Mouse (Mus musculus) CH12.LX (cell line): ENCODE data around the gene Slc7a7. TPM values are rescaled to one million over a fixed set of nuclear protein-coding genes. Genes with fewer than 3 reads are reported as not detected.
A peak's percentile ranks its signal among the peaks of the same experiment; 100 is the strongest.

Source experiments
- DNase-seq: peaks from one replicate; pipeline ENCODE4 v3.0.0-alpha.2; 2013; ENCODE audit errors: extremely low read depth
- H3K27ac ChIP-seq: 2 replicates; pipeline ENCODE4 v1.5.1; 2012; ENCODE audit warnings: low read depth, mild to moderate bottlenecking, control low read depth, moderate library complexity; ENCODE audit not compliant: insufficient read depth
- H3K27me3 ChIP-seq: replicated peaks from 2 replicates; pipeline ENCODE3; 2012; ENCODE audit warnings: inconsistent platforms
- H3K36me3 ChIP-seq, 2 experiments: replicated peaks in 1 of 2; 2 replicates each; pipeline versions ENCODE3 to v1.6.1; 2012; ENCODE audit warnings: inconsistent platforms in 1 of 2, low read length in 1 of 2, mild to moderate bottlenecking in 1 of 2, mixed read lengths in 1 of 2, moderate library complexity in 1 of 2; ENCODE audit not compliant: control insufficient read depth in 1 of 2, insufficient read depth in 1 of 2
- H3K4me1 ChIP-seq, 2 experiments: 2 replicates each; pipeline ENCODE4 v1.6.1; 2012; ENCODE audit warnings: inconsistent platforms in 1 of 2, moderate library complexity in 1 of 2; ENCODE audit not compliant: insufficient read depth in 2 of 2, control insufficient read depth in 1 of 2
- H3K4me2 ChIP-seq: 2 replicates; pipeline ENCODE4 v1.6.1; 2012; ENCODE audit warnings: low read depth, mild to moderate bottlenecking, control low read depth; ENCODE audit not compliant: poor library complexity, insufficient read depth, severe bottlenecking
- H3K4me3 ChIP-seq, 3 experiments: fragments of 150-350 bp in 1 of 3; sonication (generic) in 1 of 3; replicated peaks in 1 of 3; 2 replicates each; pipeline versions ENCODE3 to v1.5.1; 2011 to 2012; ENCODE audit warnings: low read depth in 2 of 3, low read length in 2 of 3, mild to moderate bottlenecking in 2 of 3, moderate library complexity in 2 of 3, control low read depth in 1 of 3, improper control_type of control experiment in 1 of 3, inconsistent platforms in 1 of 3, mixed read lengths in 1 of 3; ENCODE audit not compliant: poor library complexity in 1 of 3
- H3K79me2 ChIP-seq: replicated peaks from 2 replicates; pipeline ENCODE4 v1.6.1; 2012; ENCODE audit warnings: mild to moderate bottlenecking, moderate library complexity; ENCODE audit not compliant: control insufficient read depth, poor library complexity, insufficient read depth, severe bottlenecking; ENCODE audit errors: extremely low read depth
- H3K9ac ChIP-seq: 2 replicates; pipeline ENCODE4 v1.6.1; 2012; ENCODE audit warnings: low read depth, mild to moderate bottlenecking, control low read depth, moderate library complexity; ENCODE audit not compliant: insufficient read depth
- H3K9me3 ChIP-seq: replicated peaks from 2 replicates; pipeline ENCODE3; 2012; ENCODE audit warnings: low read length, inconsistent platforms, mixed read lengths
- BHLHE40 ChIP-seq: IDR thresholded peaks from 2 replicates; pipeline ENCODE4 v1.6.1; 2011; ENCODE audit warnings: mild to moderate bottlenecking, low read depth, low read length, improper control_type of control experiment
- CHD1 ChIP-seq: IDR thresholded peaks from 2 replicates; pipeline ENCODE4 v1.6.1; 2012; ENCODE audit warnings: low read depth, low read length, improper control_type of control experiment, inconsistent platforms
- CTCF ChIP-seq, 2 experiments: IDR thresholded peaks in 1 of 2; conservative IDR thresholded peaks in 1 of 2; 2 replicates each; pipeline ENCODE4 v1.5.1; 2011 to 2012; ENCODE audit warnings: low read depth in 2 of 2, low read length in 2 of 2, improper control_type of control experiment in 1 of 2, inconsistent platforms in 1 of 2, mild to moderate bottlenecking in 1 of 2, moderate library complexity in 1 of 2
- E2F4 ChIP-seq: IDR thresholded peaks from 2 replicates; pipeline ENCODE4 v1.6.1; 2011; ENCODE audit warnings: low read depth, low read length, improper control_type of control experiment; ENCODE audit not compliant: insufficient replicate concordance
- ELF1 ChIP-seq: IDR thresholded peaks from 2 replicates; pipeline ENCODE4 v1.6.1; 2014; ENCODE audit warnings: low read depth, mild to moderate bottlenecking, inconsistent platforms, low read length, improper control_type of control experiment
- GABPA ChIP-seq: IDR thresholded peaks from 2 replicates; pipeline ENCODE4 v1.6.1; 2012; ENCODE audit warnings: low read depth, low read length, improper control_type of control experiment, inconsistent platforms; ENCODE audit not compliant: insufficient replicate concordance
- HCFC1 ChIP-seq: IDR thresholded peaks from 2 replicates; pipeline ENCODE4 v1.6.1; 2012; ENCODE audit warnings: low read depth, mild to moderate bottlenecking, inconsistent platforms, low read length, improper control_type of control experiment
- IRF4 ChIP-seq: IDR thresholded peaks from 2 replicates; pipeline ENCODE4 v1.6.1; 2014; ENCODE audit warnings: low read depth, mild to moderate bottlenecking, inconsistent platforms, low read length, improper control_type of control experiment
- MAZ ChIP-seq: IDR thresholded peaks from 2 replicates; pipeline ENCODE4 v1.6.1; 2012; ENCODE audit warnings: low read depth, mild to moderate bottlenecking, inconsistent platforms, low read length, improper control_type of control experiment, moderate library complexity
- MXI1 ChIP-seq: IDR thresholded peaks from 2 replicates; pipeline ENCODE4 v1.6.1; 2011; ENCODE audit warnings: mild to moderate bottlenecking, low read depth, low read length, improper control_type of control experiment
- NELFE ChIP-seq: IDR thresholded peaks from 2 replicates; pipeline ENCODE4 v1.6.1; 2011; ENCODE audit warnings: low read depth, low read length, improper control_type of control experiment
- PAX5 ChIP-seq: IDR thresholded peaks from 2 replicates; pipeline ENCODE4 v1.6.1; 2012; ENCODE audit warnings: low read length, inconsistent platforms, mixed read lengths
- RAD21 ChIP-seq: IDR thresholded peaks from 2 replicates; pipeline ENCODE4 v1.6.1; 2011; ENCODE audit warnings: low read depth, mild to moderate bottlenecking, low read length, improper control_type of control experiment, moderate library complexity
- RCOR1 ChIP-seq: conservative IDR thresholded peaks from 2 replicates; pipeline ENCODE4 v1.6.1; 2012; ENCODE audit warnings: low read depth, mild to moderate bottlenecking, inconsistent platforms, low read length, improper control_type of control experiment
- SIN3A ChIP-seq: IDR thresholded peaks from 2 replicates; pipeline ENCODE4 v1.6.1; 2012; ENCODE audit warnings: low read length, improper control_type of control experiment, inconsistent platforms
- SMC3 ChIP-seq: IDR thresholded peaks from 2 replicates; pipeline ENCODE4 v1.6.1; 2011; ENCODE audit warnings: low read depth, low read length, improper control_type of control experiment
- UBTF ChIP-seq: IDR thresholded peaks from 2 replicates; pipeline ENCODE4 v1.6.1; 2012; ENCODE audit warnings: low read depth, mild to moderate bottlenecking, inconsistent platforms, low read length, improper control_type of control experiment, moderate library complexity
- USF1 ChIP-seq: IDR thresholded peaks from 2 replicates; pipeline ENCODE4 v1.6.1; 2014; ENCODE audit warnings: low read depth, mild to moderate bottlenecking, inconsistent platforms, low read length, improper control_type of control experiment
- ZMIZ1 ChIP-seq: IDR thresholded peaks from 2 replicates; pipeline ENCODE4 v1.6.1; 2012; ENCODE audit warnings: low read depth, mild to moderate bottlenecking, inconsistent platforms, low read length, improper control_type of control experiment
- ZNF384 ChIP-seq: IDR thresholded peaks from 2 replicates; pipeline ENCODE4 v1.6.1; 2012; ENCODE audit warnings: low read depth, low read length, improper control_type of control experiment, inconsistent platforms
- dilution Hi-C: fragments of 300-500 bp; cut with MboI; formaldehyde crosslinking; loops from 2 replicates; pipeline ENCODE4 v1.14.3; 2020; ENCODE audit warnings: low sequenced_read_pairs; ENCODE audit not compliant: extremely low pct_unique_long_range_greater_than_20kb, extremely low pct_ligation_motif_present
- in situ Hi-C: fragments of 300-500 bp; cut with MboI; formaldehyde crosslinking; loops from 3 replicates; pipeline ENCODE4 v1.14.3; 2019; ENCODE audit warnings: low sequenced_read_pairs, low pct_ligation_motif_present, low pct_unique_long_range_greater_than_20kb, mixed read lengths
- polyA plus RNA-seq: library from polyadenylated mRNA; unstranded; fragments of >175 nt; gene quantifications from 2 replicates; pipeline ENCODE4 v1.2.1, GENCODE M21; 2012; ENCODE audit warnings: low read depth; ENCODE audit not compliant: insufficient read length
- total RNA-seq, 2 experiments: library from RNA; depleted of rRNA; stranded (reverse); fragments of 300-350 nt in 1 of 2; fragments of >200 nt in 1 of 2; gene quantifications; 2 replicates each; pipeline ENCODE4 v1.2.3; 2012 to 2014

The Slc7a7 gene
- total and polyA plus RNA-seq, 3 experiments, result 27.8 to 50.4 (median 45.4) TPM

DNA sequence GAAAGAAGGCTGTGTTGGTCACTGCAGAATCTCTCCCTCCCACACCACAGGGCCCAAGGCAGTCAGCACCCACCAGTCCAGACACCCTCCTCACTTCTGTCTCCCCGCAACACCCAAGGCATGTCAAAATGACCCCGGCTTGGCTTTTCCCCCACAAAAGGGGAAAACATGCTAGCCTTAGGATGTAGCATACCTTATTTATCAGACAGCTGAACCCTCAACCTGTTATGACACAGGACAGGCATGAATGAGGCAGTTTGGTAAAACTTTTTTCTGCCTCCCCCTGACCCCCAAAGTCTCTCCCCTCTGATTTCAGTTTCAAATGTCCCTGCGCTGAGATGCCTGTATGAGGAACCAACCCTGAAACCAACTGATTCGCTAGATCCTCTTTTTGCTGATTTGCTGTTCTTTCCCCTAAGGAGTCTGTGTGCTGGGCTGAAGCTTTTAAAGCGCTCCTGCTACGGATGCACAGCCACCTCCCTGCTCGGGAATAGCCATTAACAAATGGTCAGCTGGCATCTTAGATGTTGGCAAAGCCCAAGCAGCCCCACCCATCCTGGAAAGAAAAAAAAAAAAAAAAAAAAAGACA lies 8.4 kb downstream of the Slc7a7 start (continued):
- TF ChIP-seq HCFC1 (no peak), ELF1 (no peak), SMC3 (no peak), IRF4 (peak; percentile 87), USF1 (no peak), CHD1 (no peak), PAX5 (no peak), NELFE (peak; percentile 27; the same call in 1 of the 2 replicates), RCOR1 (no peak), E2F4 (no peak)

DNA sequence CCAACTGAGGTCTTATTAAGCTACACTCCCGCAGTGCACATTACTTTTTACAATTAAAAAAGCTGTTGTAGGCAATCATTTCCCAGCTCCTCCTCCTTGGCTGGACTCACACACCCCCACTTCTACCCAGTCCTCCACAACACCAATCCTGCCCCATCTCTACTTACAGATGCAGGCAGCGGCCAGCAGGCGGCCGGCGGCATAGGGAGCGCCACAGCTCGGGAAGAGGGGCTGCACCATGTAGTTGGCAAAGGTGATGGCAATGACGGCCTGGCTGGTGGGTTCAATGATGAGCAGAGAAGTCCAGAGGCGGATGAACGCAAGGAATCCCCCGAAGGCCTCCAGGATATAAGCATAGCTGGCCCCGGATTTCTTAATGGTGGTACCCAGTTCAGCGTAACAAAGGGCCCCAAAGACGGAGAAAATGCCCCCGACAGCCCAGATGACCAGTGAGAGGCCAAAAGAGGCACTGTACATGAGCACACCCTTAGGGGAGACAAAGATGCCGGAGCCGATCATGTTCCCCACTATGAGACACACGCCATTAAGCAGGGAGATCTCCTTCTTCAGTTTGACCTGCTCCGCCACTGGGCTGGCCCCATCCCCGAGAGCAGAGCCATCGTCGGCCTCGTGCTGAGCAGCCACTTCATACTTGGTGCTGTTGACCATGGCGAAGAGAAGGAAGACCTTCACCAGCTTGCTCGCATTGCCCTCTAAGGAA lies 9.1 kb downstream of the Slc7a7 start:
- DNase-seq, result peak; percentile 80
- peaks cover 17 to 29% of the 10 kb centered on the region in 2 experiments for H3K36me3 ChIP-seq
- H3K9me3 ChIP-seq, result no peaks in the 10 kb centered on the region
- dilution Hi-C loops, result no loop called here
- peak overlapping the region; percentile 47 for H3K9ac ChIP-seq
- H3K79me2 ChIP-seq, result peaks cover 48% of the 10 kb centered on the region
- H3K4me3 ChIP-seq, result peak overlapping the region; percentile 49 to 72 (median 62)
- peak overlapping the region; percentile 88 for H3K27ac ChIP-seq
- TF ChIP-seq RAD21, result peak; percentile 34
- TF ChIP-seq ZMIZ1, result 0 out of 2 replicates have a peak, but pooled peaks have one; percentile 21
- TF ChIP-seq HCFC1, result no peak
- peak; percentile 15; the same call in 1 of the 2 replicates for TF ChIP-seq IRF4
- no peak for TF ChIP-seq BHLHE40
- TF ChIP-seq SMC3, result peak; percentile 74
- peak; percentile 58 for TF ChIP-seq MXI1
- TF ChIP-seq SIN3A, result no peak; the same call in 1 of the 2 replicates
- peak in 1 of 2 experiments; percentile 78; a peak in 2 of 4 replicates for TF ChIP-seq CTCF (conservative IDR thresholded peaks at IDR 0.05 in 1 of 2, IDR thresholded peaks at IDR 0.05 in 1 of 2; ENCODE audit: low read depth in 2 of 2, low read length in 2 of 2)
- TF ChIP-seq UBTF, result no peak; the same call in 1 of the 2 replicates
- 0 out of 2 replicates have a peak, but pooled peaks have one; percentile 37 for TF ChIP-seq MAZ
- TF ChIP-seq PAX5, result no peak
- no peak for TF ChIP-seq ZNF384
- TF ChIP-seq CHD1, result peak; percentile 51
- 0 out of 2 replicates have a peak, but pooled peaks have one; percentile 41 for TF ChIP-seq NELFE
- no peak for TF ChIP-seq GABPA
- TF ChIP-seq, all 38 proteins: peak for 9
- no peaks in the 10 kb centered on the region for H3K27me3 ChIP-seq
- peak overlapping the region; percentile 68 for H3K4me2 ChIP-seq
- peaks cover 14 to 69% of the 10 kb centered on the region in 2 experiments for H3K4me1 ChIP-seq
- in situ Hi-C loops, result loop anchor here (25.0 kb wide), 1 partner anchor 346 kb away; no protein-coding TSS in a partner anchor
